Mouse (Mus musculus): Measurements from ENCODE around the gene Pdzd7.

Pdzd7 gene

DNA sequence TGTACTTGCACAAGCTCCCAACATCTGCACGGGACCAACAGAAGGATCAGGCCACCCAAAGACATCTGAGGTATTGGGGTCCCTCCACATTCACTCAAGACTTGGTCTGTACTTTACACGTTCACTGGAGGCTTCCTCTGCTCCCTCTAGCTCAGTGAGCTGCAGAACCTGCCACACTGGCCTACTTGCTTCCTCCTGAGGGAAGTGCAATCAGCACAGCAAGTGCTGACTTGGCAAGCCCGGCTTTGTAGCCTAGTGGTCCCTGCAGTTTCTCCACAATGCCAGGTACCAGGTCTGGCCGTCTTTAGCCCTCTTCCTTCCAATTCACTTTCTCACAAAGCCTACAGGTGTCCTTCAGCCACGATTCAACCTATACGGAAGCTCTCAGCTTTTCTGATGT is 58.5 kb downstream of the Pdzd7 start:
- DNase-seq (ENCODE audit: inconsistent age in 2 of 2, low spot score in 1 of 2) = no peak

GRCm38 (mm10) chr19:44985159-44985988 is 60.1 kb downstream of the Pdzd7 start:
- DNase-seq (ENCODE audit: inconsistent age in 2 of 2, low spot score in 1 of 2) = no peak

DNA sequence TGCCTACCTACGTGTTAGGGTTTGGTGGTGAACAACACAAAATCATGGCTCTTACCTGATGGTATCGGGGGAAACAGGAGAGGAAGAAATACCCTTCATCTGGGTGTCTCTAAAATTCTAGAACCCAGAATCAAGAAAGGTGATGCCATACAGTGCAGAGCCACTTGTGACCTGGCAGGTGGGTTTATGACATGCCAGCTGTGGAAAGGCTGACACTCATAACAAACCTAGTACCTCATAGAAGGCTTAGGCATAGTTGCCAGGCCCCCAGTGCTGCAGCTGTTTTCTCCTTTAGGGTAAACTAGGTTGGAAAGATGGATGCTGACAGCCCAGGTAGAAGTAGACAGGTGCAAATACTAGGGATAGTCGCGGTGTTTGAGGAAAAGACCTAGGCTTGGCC is 61.1 kb downstream of the Pdzd7 start:
- DNase-seq (ENCODE audit: inconsistent age in 2 of 2, low spot score in 1 of 2) = no peak

- DNase-seq (ENCODE audit: inconsistent age in 2 of 2, low spot score in 1 of 2) = no peak
These were observed 62.2 kb downstream of the Pdzd7 start for GRCm38 (mm10) chr19:44983366-44983765.

GRCm38 (mm10) chr19:44982477-44983115 is 62.9 kb downstream of the Pdzd7 start:
- DNase-seq (ENCODE audit: inconsistent age in 2 of 2, low spot score in 1 of 2) = no peak

- DNase-seq (ENCODE audit: inconsistent age in 2 of 2, low spot score in 1 of 2) = no peak
These were observed 64.7 kb downstream of the Pdzd7 start for GRCm38 (mm10) chr19:44980787-44981186.

- no peak for DNase-seq (ENCODE audit: inconsistent age in 2 of 2, low spot score in 1 of 2)
These were observed 68.4 kb downstream of the Pdzd7 start for GRCm38 (mm10) chr19:44977148-44977547.

Data from adrenal gland, adult (tissue).